Mouse (Mus musculus): ENCODE measurements at regions not wholly inside any gene's neighbourhood (a gene's known extent, or its start where the extent isn't known, plus 50 kb on each side); places are given as distances from the start of the nearest gene placed in this dataset.

GRCm38 (mm10) chr14:61735541-61735940 is 128.3 kb downstream of the Kcnrg start:
- no peaks in the 10 kb centered on the region for H3K36me3 ChIP-seq (ENCODE audit: control insufficient read depth, insufficient read depth, low read length)
- H3K4me2 ChIP-seq (ENCODE audit: low read depth, low read length, severe bottlenecking), result no peak overlapping the region
- WGBS, result 71% methylated on average over 6 of the region's 6 CpGs
- ATAC-seq (replicated peaks; ENCODE audit: low FRiP score) (no peak), DNase-seq (ENCODE audit: low spot score) (no peak)
- peaks cover 8% of the 10 kb centered on the region for H3K4me1 ChIP-seq (replicated peaks; ENCODE audit: control insufficient read depth, insufficient read depth, low read length)
- no peaks in the 10 kb centered on the region for H3K27me3 ChIP-seq (ENCODE audit: control insufficient read depth, insufficient read depth, low read length)
- H3K27ac ChIP-seq (ENCODE audit: low read depth, low read length), result no peak overlapping the region
- no peak overlapping the region for H3K9ac ChIP-seq (ENCODE audit: low read length)
- H3K4me3 ChIP-seq (ENCODE audit: low read depth, low read length), result no peak overlapping the region
- no peaks in the 10 kb centered on the region; the same call in 1 of the 2 replicates for H3K9me3 ChIP-seq (ENCODE audit: control insufficient read depth, low read length)

- Histone ChIP-seq H3K36me3 (ENCODE audit: control insufficient read depth, insufficient read depth, low read length) (no peaks in the 10 kb centered on the region), H3K9me3 (ENCODE audit: control insufficient read depth, low read length) (no peaks in the 10 kb centered on the region; the same call in 1 of the 2 replicates), H3K4me3 (ENCODE audit: low read depth, low read length) (no peak overlapping the region), H3K4me2 (ENCODE audit: low read depth, low read length, severe bottlenecking) (no peak overlapping the region), H3K27me3 (ENCODE audit: control insufficient read depth, insufficient read depth, low read length) (no peaks in the 10 kb centered on the region), H3K9ac (ENCODE audit: low read length) (no peak overlapping the region), H3K4me1 (replicated peaks; ENCODE audit: control insufficient read depth, insufficient read depth, low read length) (peaks cover 8% of the 10 kb centered on the region), H3K27ac (ENCODE audit: low read depth, low read length) (peak overlapping the region; percentile 6; the same call in 1 of the 2 replicates)
- 19% methylated on average over 16 of the region's 16 CpGs for WGBS
- 0 out of 2 replicates have a peak, but pooled peaks have one; percentile 49 for ATAC-seq (replicated peaks; ENCODE audit: low FRiP score)
- no peak for DNase-seq (ENCODE audit: low spot score)
These were observed 129.4 kb downstream of the Kcnrg start for GRCm38 (mm10) chr14:61736384-61737322.

GRCm38 (mm10) chr14:61737504-61738040 is 130.3 kb downstream of the Kcnrg start:
- DNase-seq (ENCODE audit: low spot score) (no peak), ATAC-seq (replicated peaks; ENCODE audit: low FRiP score) (no peak)
- 74% methylated on average over 6 of the region's 6 CpGs for WGBS
- no peak overlapping the region for H3K4me3 ChIP-seq (ENCODE audit: low read depth, low read length)
- no peak overlapping the region; the same call in 1 of the 2 replicates for H3K27ac ChIP-seq (ENCODE audit: low read depth, low read length)
- H3K4me2 ChIP-seq (ENCODE audit: low read depth, low read length, severe bottlenecking), result no peak overlapping the region
- no peaks in the 10 kb centered on the region; the same call in 1 of the 2 replicates for H3K9me3 ChIP-seq (ENCODE audit: control insufficient read depth, low read length)
- H3K36me3 ChIP-seq (ENCODE audit: control insufficient read depth, insufficient read depth, low read length), result no peaks in the 10 kb centered on the region
- no peak overlapping the region for H3K9ac ChIP-seq (ENCODE audit: low read length)
- no peaks in the 10 kb centered on the region for H3K27me3 ChIP-seq (ENCODE audit: control insufficient read depth, insufficient read depth, low read length)
- peaks cover 8% of the 10 kb centered on the region for H3K4me1 ChIP-seq (replicated peaks; ENCODE audit: control insufficient read depth, insufficient read depth, low read length)

- ATAC-seq (replicated peaks; ENCODE audit: low FRiP score), result no peak
These were observed 132.2 kb downstream of the Kcnrg start for GRCm38 (mm10) chr14:61739453-61739852.

GRCm38 (mm10) chr14:61743855-61744408 is 136.7 kb downstream of the Kcnrg start:
- Histone ChIP-seq H3K9me3 (ENCODE audit: control insufficient read depth, low read length) (no peaks in the 10 kb centered on the region), H3K4me3 (ENCODE audit: low read depth, low read length) (no peak overlapping the region), H3K4me1 (replicated peaks; ENCODE audit: control insufficient read depth, insufficient read depth, low read length) (no peaks in the 10 kb centered on the region), H3K4me2 (ENCODE audit: low read depth, low read length, severe bottlenecking) (no peak overlapping the region), H3K36me3 (ENCODE audit: control insufficient read depth, insufficient read depth, low read length) (no peaks in the 10 kb centered on the region), H3K27me3 (ENCODE audit: control insufficient read depth, insufficient read depth, low read length) (no peaks in the 10 kb centered on the region), H3K27ac (ENCODE audit: low read depth, low read length) (no peak overlapping the region), H3K9ac (ENCODE audit: low read length) (no peak overlapping the region)
- no peak for DNase-seq (ENCODE audit: low spot score)
- WGBS, result 34% methylated on average over 4 of the region's 4 CpGs
- ATAC-seq (replicated peaks; ENCODE audit: low FRiP score), result no peak

More at GRCm38 (mm10) chr14:61739453-61739852, 132.2 kb downstream of the Kcnrg start:
- 95% methylated on average over 1 of the region's 1 CpGs for WGBS
- Histone ChIP-seq H3K9ac (ENCODE audit: low read length) (no peak overlapping the region), H3K27me3 (ENCODE audit: control insufficient read depth, insufficient read depth, low read length) (no peaks in the 10 kb centered on the region), H3K4me1 (replicated peaks; ENCODE audit: control insufficient read depth, insufficient read depth, low read length) (peaks cover 8% of the 10 kb centered on the region), H3K36me3 (ENCODE audit: control insufficient read depth, insufficient read depth, low read length) (no peaks in the 10 kb centered on the region), H3K9me3 (ENCODE audit: control insufficient read depth, low read length) (no peaks in the 10 kb centered on the region), H3K4me2 (ENCODE audit: low read depth, low read length, severe bottlenecking) (no peak overlapping the region), H3K27ac (ENCODE audit: low read depth, low read length) (no peak overlapping the region), H3K4me3 (ENCODE audit: low read depth, low read length) (no peak overlapping the region)
- DNase-seq (ENCODE audit: low spot score), result no peak

- Histone ChIP-seq H3K9me3 (ENCODE audit: control insufficient read depth, low read length) (no peaks in the 10 kb centered on the region), H3K4me3 (ENCODE audit: low read depth, low read length) (no peak overlapping the region), H3K4me1 (replicated peaks; ENCODE audit: control insufficient read depth, insufficient read depth, low read length) (0 out of 2 replicates have a peak, but pooled peaks cover 2% of the 10 kb centered on the region), H3K36me3 (ENCODE audit: control insufficient read depth, insufficient read depth, low read length) (no peaks in the 10 kb centered on the region), H3K27me3 (ENCODE audit: control insufficient read depth, insufficient read depth, low read length) (no peaks in the 10 kb centered on the region), H3K9ac (ENCODE audit: low read length) (no peak overlapping the region), H3K27ac (ENCODE audit: low read depth, low read length) (no peak overlapping the region), H3K4me2 (ENCODE audit: low read depth, low read length, severe bottlenecking) (no peak overlapping the region)
- ATAC-seq (replicated peaks; ENCODE audit: low FRiP score) (no peak), DNase-seq (ENCODE audit: low spot score) (no peak)
- 90% methylated on average over 3 of the region's 3 CpGs for WGBS
These were observed 146.2 kb downstream of the Kcnrg start for GRCm38 (mm10) chr14:61753421-61753820.

GRCm38 (mm10) chr14:61756651-61757050 is 149.4 kb downstream of the Kcnrg start:
- Histone ChIP-seq H3K27ac (ENCODE audit: low read depth, low read length) (no peak overlapping the region), H3K36me3 (ENCODE audit: control insufficient read depth, insufficient read depth, low read length) (no peaks in the 10 kb centered on the region), H3K9me3 (ENCODE audit: control insufficient read depth, low read length) (no peaks in the 10 kb centered on the region), H3K4me3 (ENCODE audit: low read depth, low read length) (no peak overlapping the region), H3K4me1 (replicated peaks; ENCODE audit: control insufficient read depth, insufficient read depth, low read length) (0 out of 2 replicates have a peak, but pooled peaks cover 2% of the 10 kb centered on the region), H3K4me2 (ENCODE audit: low read depth, low read length, severe bottlenecking) (no peak overlapping the region), H3K9ac (ENCODE audit: low read length) (no peak overlapping the region; the same call in 1 of the 2 replicates), H3K27me3 (ENCODE audit: control insufficient read depth, insufficient read depth, low read length) (no peaks in the 10 kb centered on the region)
- DNase-seq (ENCODE audit: low spot score) (no peak), ATAC-seq (replicated peaks; ENCODE audit: low FRiP score) (no peak)
- whole genome bisulfite sequencing, result 21% methylated on average over 1 of the region's 1 CpGs

- Histone ChIP-seq H3K4me3 (ENCODE audit: low read depth, low read length) (no peak overlapping the region), H3K27ac (ENCODE audit: low read depth, low read length) (no peak overlapping the region), H3K27me3 (ENCODE audit: control insufficient read depth, insufficient read depth, low read length) (no peaks in the 10 kb centered on the region), H3K4me2 (ENCODE audit: low read depth, low read length, severe bottlenecking) (peak overlapping the region; percentile 35; the same call in 1 of the 2 replicates), H3K9me3 (ENCODE audit: control insufficient read depth, low read length) (no peaks in the 10 kb centered on the region), H3K9ac (ENCODE audit: low read length) (peak overlapping the region; percentile 3; the same call in 1 of the 2 replicates), H3K4me1 (replicated peaks; ENCODE audit: control insufficient read depth, insufficient read depth, low read length) (0 out of 2 replicates have a peak, but pooled peaks cover 2% of the 10 kb centered on the region), H3K36me3 (ENCODE audit: control insufficient read depth, insufficient read depth, low read length) (no peaks in the 10 kb centered on the region)
- 9% methylated on average over 14 of the region's 15 CpGs for WGBS
- DNase-seq (ENCODE audit: low spot score) (peak; percentile 66), ATAC-seq (replicated peaks; ENCODE audit: low FRiP score) (0 out of 2 replicates have a peak, but pooled peaks have one; percentile 42)
These were observed 150.0 kb downstream of the Kcnrg start for GRCm38 (mm10) chr14:61757086-61757822.

Measured in forebrain, embryonic 11.5 days (tissue).